Mouse (Mus musculus): ENCODE measurements around the gene Gbp9.
"Not testable (repeated sequence)": the region's sequence is repeated elsewhere in the genome, so short reads cannot be mapped to it uniquely, and the experiment has no call there.

DNA sequence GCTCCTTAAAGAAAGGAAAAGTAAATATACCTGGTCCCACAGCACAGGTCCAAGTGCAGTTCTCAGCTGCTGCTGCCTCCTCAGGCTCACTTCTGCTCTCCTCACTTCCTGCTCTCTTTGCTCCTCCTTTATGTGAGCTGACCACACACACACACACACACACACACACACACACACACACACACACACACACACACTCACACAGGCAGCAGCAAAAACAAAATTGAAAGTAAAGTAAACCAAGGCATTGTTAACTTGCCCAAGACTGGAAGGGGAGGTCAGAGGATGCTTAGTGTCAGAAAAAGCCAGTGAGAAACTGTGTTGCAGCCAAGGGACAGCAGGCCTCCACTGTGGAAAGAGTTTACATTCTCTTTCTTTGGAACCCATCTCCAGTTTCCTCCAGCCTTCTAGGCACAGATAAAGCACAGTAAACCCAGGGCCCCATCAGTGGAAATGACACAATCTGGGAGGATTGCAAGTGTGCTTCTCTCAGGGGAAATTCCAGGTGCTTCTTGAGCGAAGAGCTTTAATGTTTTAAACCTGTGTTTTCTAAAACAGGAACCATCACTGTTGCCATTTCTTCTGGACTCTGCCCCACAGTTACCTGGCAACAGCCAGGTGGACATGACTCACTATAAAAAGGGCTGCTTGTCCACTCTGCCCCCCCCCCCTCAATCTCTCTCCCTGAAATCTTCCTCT, 85.7 kb downstream of the Gbp9 start:
- TF ChIP-seq POLR2A (IDR thresholded peaks at IDR 0.05; ENCODE audit: insufficient read depth, low read length); CTCF (IDR thresholded peaks at IDR 0.05; ENCODE audit: low read depth, low read length); EP300 (IDR thresholded peaks at IDR 0.05; ENCODE audit: insufficient read depth, low read depth, low read length): not testable (repeated sequence)

Measured in ES-Bruce4 (cell line).